Mouse (Mus musculus) MEL (cell line): ENCODE measurements around the gene Dnajc22. TPM values are rescaled to one million over a fixed set of nuclear protein-coding genes. Genes with fewer than 3 reads are reported as not detected.

Experiments used
- DNase-seq: peaks from one replicate; pipeline ENCODE4 v3.0.0; 2011; ENCODE audit warnings: low read depth, low spot score
- H3K27ac ChIP-seq: 2 replicates; pipeline ENCODE4 v1.5.1; 2012; ENCODE audit warnings: low read depth, mild to moderate bottlenecking, control low read depth, low read length, moderate library complexity; ENCODE audit not compliant: control insufficient read depth
- H3K27me3 ChIP-seq, 2 experiments: fragments of 150-350 bp in 1 of 2; sonication (generic) in 1 of 2; 2 replicates each; pipeline ENCODE4 v1.6.1; 2012; ENCODE audit warnings: low read length in 2 of 2, mild to moderate bottlenecking in 2 of 2, improper control_type of control experiment in 1 of 2, moderate library complexity in 1 of 2; ENCODE audit not compliant: insufficient read depth in 2 of 2, control insufficient read depth in 1 of 2
- H3K36me3 ChIP-seq, 2 experiments: 2 replicates each; pipeline ENCODE4 v1.6.1; 2012 to 2014; ENCODE audit warnings: low read length in 2 of 2, improper control_type of control experiment in 1 of 2, inconsistent platforms in 1 of 2, mild to moderate bottlenecking in 1 of 2; ENCODE audit not compliant: insufficient read depth in 2 of 2, control insufficient read depth in 1 of 2
- H3K4me1 ChIP-seq, 2 experiments: fragments of 150-350 bp in 1 of 2; sonication (generic) in 1 of 2; 2 replicates each; pipeline ENCODE4 v1.6.1; 2012; ENCODE audit warnings: low read length in 2 of 2, improper control_type of control experiment in 1 of 2, mild to moderate bottlenecking in 1 of 2; ENCODE audit not compliant: insufficient read depth in 2 of 2, control insufficient read depth in 1 of 2
- H3K4me3 ChIP-seq, 2 experiments: fragments of 150-350 bp in 1 of 2; sonication (generic) in 1 of 2; 2 replicates each; pipeline ENCODE4 v1.5.1; 2012; ENCODE audit warnings: low read depth in 2 of 2, low read length in 2 of 2, mild to moderate bottlenecking in 2 of 2, moderate library complexity in 2 of 2, control low read depth in 1 of 2, improper control_type of control experiment in 1 of 2; ENCODE audit not compliant: control insufficient read depth in 1 of 2, insufficient read depth in 1 of 2
- H3K79me2 ChIP-seq: 2 replicates; pipeline ENCODE4 v1.6.1; 2012; ENCODE audit warnings: mild to moderate bottlenecking, low read length, moderate library complexity; ENCODE audit not compliant: control insufficient read depth, poor library complexity, insufficient read depth
- H3K9ac ChIP-seq: 2 replicates; pipeline ENCODE4 v1.6.1; 2012; ENCODE audit warnings: low read depth, mild to moderate bottlenecking, control low read depth, low read length, moderate library complexity; ENCODE audit not compliant: control insufficient read depth, poor library complexity, severe bottlenecking
- H3K9me3 ChIP-seq: fragments of 150-350 bp; sonication (generic); replicated peaks from 2 replicates; pipeline ENCODE4 v1.6.1; 2012; ENCODE audit warnings: mild to moderate bottlenecking, low read length, improper control_type of control experiment, moderate library complexity; ENCODE audit not compliant: insufficient read depth
- CHD1 ChIP-seq: IDR thresholded peaks from 2 replicates; pipeline ENCODE4 v1.6.1; 2012; ENCODE audit warnings: low read depth, mild to moderate bottlenecking, inconsistent platforms, low read length, improper control_type of control experiment
- EP300 ChIP-seq, 2 experiments: IDR thresholded peaks; 2 replicates each; pipeline ENCODE4 v1.6.1; 2011; ENCODE audit warnings: improper control_type of control experiment in 2 of 2, low read length in 2 of 2, low read depth in 1 of 2, mild to moderate bottlenecking in 1 of 2
- ETS1 ChIP-seq: IDR thresholded peaks from 2 replicates; pipeline ENCODE4 v1.6.1; 2012; ENCODE audit warnings: low read depth, mild to moderate bottlenecking, inconsistent platforms, low read length, improper control_type of control experiment, moderate library complexity
- GABPA ChIP-seq: IDR thresholded peaks from 2 replicates; pipeline ENCODE4 v1.6.1; 2012; ENCODE audit warnings: low read depth, mild to moderate bottlenecking, inconsistent platforms, low read length, improper control_type of control experiment, moderate library complexity
- GATA1 ChIP-seq: IDR thresholded peaks from 2 replicates; pipeline ENCODE4 v1.6.1; 2011; ENCODE audit warnings: low read depth, low read length, improper control_type of control experiment
- HCFC1 ChIP-seq: IDR thresholded peaks from 2 replicates; pipeline ENCODE4 v1.6.1; 2012; ENCODE audit warnings: low read depth, mild to moderate bottlenecking, inconsistent platforms, low read length, improper control_type of control experiment, moderate library complexity
- JUND ChIP-seq: IDR thresholded peaks from 2 replicates; pipeline ENCODE4 v1.6.1; 2011; ENCODE audit warnings: low read depth, mild to moderate bottlenecking, improper control_type of control experiment, low read length
- KAT2A ChIP-seq: conservative IDR thresholded peaks from 2 replicates; pipeline ENCODE4 v1.6.1; 2012; ENCODE audit warnings: low read depth, low read length, improper control_type of control experiment, inconsistent platforms
- MAFK ChIP-seq: IDR thresholded peaks from 2 replicates; pipeline ENCODE4 v1.6.1; 2011; ENCODE audit warnings: low read depth, mild to moderate bottlenecking, low read length, improper control_type of control experiment, borderline replicate concordance
- MAZ ChIP-seq: IDR thresholded peaks from 2 replicates; pipeline ENCODE4 v1.6.1; 2012; ENCODE audit warnings: low read depth, mild to moderate bottlenecking, inconsistent platforms, low read length, improper control_type of control experiment
- MEF2A ChIP-seq: IDR thresholded peaks from 2 replicates; pipeline ENCODE4 v1.6.1; 2014; ENCODE audit warnings: low read depth, mild to moderate bottlenecking, inconsistent platforms, low read length, improper control_type of control experiment; ENCODE audit not compliant: poor library complexity, insufficient replicate concordance, severe bottlenecking; ENCODE audit errors: extremely low read depth
- MXI1 ChIP-seq: IDR thresholded peaks from 2 replicates; pipeline ENCODE4 v1.6.1; 2011; ENCODE audit warnings: mild to moderate bottlenecking, low read depth, low read length, improper control_type of control experiment
- MYC ChIP-seq: IDR thresholded peaks from 2 replicates; pipeline ENCODE4 v1.6.1; 2011; ENCODE audit warnings: low read depth, mild to moderate bottlenecking, low read length, improper control_type of control experiment, moderate library complexity
- NELFE ChIP-seq: IDR thresholded peaks from 2 replicates; pipeline ENCODE4 v1.6.1; 2011; ENCODE audit warnings: low read depth, low read length, improper control_type of control experiment
- NRF1 ChIP-seq: IDR thresholded peaks from 2 replicates; pipeline ENCODE4 v1.6.1; 2014; ENCODE audit warnings: low read depth, mild to moderate bottlenecking, inconsistent platforms, low read length, improper control_type of control experiment, moderate library complexity; ENCODE audit not compliant: poor library complexity, insufficient read depth, severe bottlenecking
- POLR2A ChIP-seq, 2 experiments: IDR thresholded peaks; 2 replicates each; pipeline ENCODE4 v1.6.1; 2011 to 2012; ENCODE audit warnings: low read length in 2 of 2, mild to moderate bottlenecking in 2 of 2, control low read depth in 1 of 2, improper control_type of control experiment in 1 of 2, low read depth in 1 of 2, moderate library complexity in 1 of 2; ENCODE audit not compliant: control insufficient read depth in 1 of 2, insufficient read depth in 1 of 2, poor library complexity in 1 of 2
- POLR2AphosphoS2 ChIP-seq: IDR thresholded peaks from 2 replicates; pipeline ENCODE4 v1.6.1; 2011; ENCODE audit warnings: low read length, improper control_type of control experiment
- RAD21 ChIP-seq: IDR thresholded peaks from 2 replicates; pipeline ENCODE4 v1.6.1; 2011; ENCODE audit warnings: mild to moderate bottlenecking, low read depth, low read length, improper control_type of control experiment
- RCOR1 ChIP-seq: IDR thresholded peaks from 2 replicates; pipeline ENCODE4 v1.6.1; 2012; ENCODE audit warnings: low read depth, mild to moderate bottlenecking, inconsistent platforms, low read length, improper control_type of control experiment
- SIN3A ChIP-seq: IDR thresholded peaks from 2 replicates; pipeline ENCODE4 v1.6.1; 2012; ENCODE audit warnings: low read length, improper control_type of control experiment, inconsistent platforms
- SMC3 ChIP-seq: IDR thresholded peaks from 2 replicates; pipeline ENCODE4 v1.6.1; 2011; ENCODE audit warnings: low read depth, low read length, improper control_type of control experiment
- TAL1 ChIP-seq: IDR thresholded peaks from 2 replicates; pipeline ENCODE4 v1.6.1; 2012; ENCODE audit warnings: mild to moderate bottlenecking, inconsistent platforms, low read length, moderate library complexity, mixed read lengths
- TBP ChIP-seq: IDR thresholded peaks from 2 replicates; pipeline ENCODE4 v1.8.0; 2011; ENCODE audit warnings: low read depth, low read length, improper control_type of control experiment
- TCF12 ChIP-seq: IDR thresholded peaks from 2 replicates; pipeline ENCODE4 v1.6.1; 2014; ENCODE audit warnings: low read depth, mild to moderate bottlenecking, inconsistent platforms, low read length, improper control_type of control experiment, moderate library complexity
- UBTF ChIP-seq: IDR thresholded peaks from 2 replicates; pipeline ENCODE4 v1.6.1; 2012; ENCODE audit warnings: low read depth, mild to moderate bottlenecking, inconsistent platforms, low read length, improper control_type of control experiment, moderate library complexity, borderline replicate concordance; ENCODE audit not compliant: insufficient read depth
- USF1 ChIP-seq: IDR thresholded peaks from 2 replicates; pipeline ENCODE4 v1.6.1; 2014; ENCODE audit warnings: low read depth, mild to moderate bottlenecking, inconsistent platforms, low read length, improper control_type of control experiment, moderate library complexity
- USF2 ChIP-seq, 2 experiments: IDR thresholded peaks; 2 replicates each; pipeline ENCODE4 v1.6.1; 2011 to 2012; ENCODE audit warnings: improper control_type of control experiment in 2 of 2, low read length in 2 of 2, borderline replicate concordance in 1 of 2, inconsistent platforms in 1 of 2, low read depth in 1 of 2, mild to moderate bottlenecking in 1 of 2; ENCODE audit not compliant: insufficient read depth in 1 of 2
- ZC3H11A ChIP-seq: IDR thresholded peaks from 2 replicates; pipeline ENCODE4 v1.6.1; 2012; ENCODE audit warnings: low read depth, mild to moderate bottlenecking, inconsistent platforms, low read length, improper control_type of control experiment
- ZKSCAN1 ChIP-seq: IDR thresholded peaks from 2 replicates; pipeline ENCODE4 v1.6.1; 2012; ENCODE audit warnings: low read depth, mild to moderate bottlenecking, inconsistent platforms, low read length, improper control_type of control experiment, moderate library complexity
- ZMIZ1 ChIP-seq: IDR thresholded peaks from 2 replicates; pipeline ENCODE4 v1.6.1; 2012; ENCODE audit warnings: low read depth, mild to moderate bottlenecking, inconsistent platforms, low read length, improper control_type of control experiment, moderate library complexity
- ZNF384 ChIP-seq: IDR thresholded peaks from 2 replicates; pipeline ENCODE4 v1.6.1; 2012; ENCODE audit warnings: low read depth, mild to moderate bottlenecking, inconsistent platforms, low read length, improper control_type of control experiment
- polyA plus RNA-seq, 2 experiments: library from polyadenylated mRNA; stranded (reverse) in 1 of 2; unstranded in 1 of 2; fragments of >175 nt in 1 of 2; fragments of >200 nt in 1 of 2; gene quantifications; 2 replicates each; pipeline versions ENCODE4 v1.2.1 to v1.2.4; 2012; ENCODE audit warnings: low replicate concordance in 2 of 2, low read depth in 1 of 2; ENCODE audit not compliant: insufficient read length in 2 of 2, insufficient read depth in 1 of 2, missing spikeins in 1 of 2
- total RNA-seq: library from RNA; depleted of rRNA; stranded (reverse); fragments of 300-350 nt; gene quantifications from 2 replicates; pipeline ENCODE4 v1.2.3, GENCODE M21; 2012

Dnajc22 gene
- total and polyA plus RNA-seq, 3 experiments: 3.2 to 5.3 TPM; not detected in 1

DNA sequence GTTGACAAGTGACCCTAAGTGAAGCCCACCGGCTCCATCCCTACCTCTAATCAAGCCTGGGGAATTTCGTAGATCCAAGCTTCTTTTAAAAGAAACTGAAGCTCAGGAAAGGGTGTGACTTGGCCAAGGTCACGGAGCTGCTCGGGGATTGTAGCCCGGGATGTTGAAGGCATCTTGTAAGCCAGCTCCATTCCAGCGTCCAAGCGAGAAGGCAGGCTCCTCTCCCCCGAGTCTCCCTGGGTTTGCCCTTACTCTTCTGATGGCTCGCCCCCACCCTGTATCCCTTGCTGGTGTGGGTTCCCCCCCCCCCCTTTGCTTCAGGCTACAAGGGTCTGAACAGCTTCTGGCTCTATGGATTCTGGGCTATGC is 5.5 kb downstream of the Dnajc22 start:
- no peaks in the 10 kb centered on the region for H3K27me3 ChIP-seq

DNA sequence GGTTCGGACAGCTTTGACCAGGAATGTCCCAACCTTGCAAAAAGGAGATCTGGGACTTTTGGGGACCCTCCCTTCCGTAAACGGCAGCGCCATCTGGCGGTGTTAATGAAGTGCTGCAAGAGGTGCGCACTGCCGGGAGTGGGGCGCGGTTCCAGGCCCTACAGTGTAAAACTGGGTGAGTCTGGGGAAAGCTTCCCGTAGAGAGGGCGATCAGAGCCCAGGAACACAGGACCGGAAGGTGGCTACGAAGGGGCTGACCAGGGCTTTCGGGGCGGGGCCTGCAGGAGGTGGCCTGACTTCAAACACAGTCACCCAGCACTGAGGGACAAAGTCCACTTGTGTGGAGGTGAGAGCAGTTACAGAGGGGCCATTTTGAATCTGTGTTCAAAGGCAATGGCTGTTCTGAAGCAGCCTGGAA is 6.2 kb downstream of the Dnajc22 start:
- H3K27ac ChIP-seq: no peak overlapping the region
- no peaks in the 10 kb centered on the region for H3K9me3 ChIP-seq
- H3K36me3 ChIP-seq: peaks cover 0 to 4% of the 10 kb centered on the region in 2 experiments; a peak in 2 of 4 replicates
- peak; percentile 83 for DNase-seq
- peak overlapping the region; percentile 43 to 61 for H3K4me3 ChIP-seq
- peak overlapping the region; percentile 65 for H3K9ac ChIP-seq
- peaks cover 0 to 7% of the 10 kb centered on the region in 2 experiments; a peak in 2 of 4 replicates for H3K4me1 ChIP-seq
- H3K27me3 ChIP-seq: no peaks in the 10 kb centered on the region
- no peaks in the 10 kb centered on the region for H3K79me2 ChIP-seq
- no peak for TF ChIP-seq UBTF
- peak; percentile 61 for TF ChIP-seq ZC3H11A
- no peak for TF ChIP-seq USF1
- TF ChIP-seq CHD1: no peak
- TF ChIP-seq TAL1: no peak
- no peak for TF ChIP-seq RCOR1
- TF ChIP-seq MEF2A: no peak
- TF ChIP-seq KAT2A: no peak
- peak; percentile 36; the same call in 1 of the 2 replicates for TF ChIP-seq NELFE
- TF ChIP-seq MAFK: no peak
- TF ChIP-seq ZKSCAN1: no peak
- no peak for TF ChIP-seq EP300 (IDR thresholded peaks at IDR 0.05; ENCODE audit: low read depth in 1 of 2, low read length in 2 of 2)
- no peak for TF ChIP-seq TBP
- TF ChIP-seq MAZ: peak; percentile 79; the same call in 1 of the 2 replicates
- TF ChIP-seq ZMIZ1: 0 out of 2 replicates have a peak, but pooled peaks have one; percentile 56
- TF ChIP-seq SIN3A: no peak; the same call in 1 of the 2 replicates
- no peak for TF ChIP-seq POLR2AphosphoS2
- TF ChIP-seq HCFC1: no peak
- TF ChIP-seq NRF1: 0 out of 2 replicates have a peak, but pooled peaks have one; percentile 20
- no peak for TF ChIP-seq GABPA
- no peak for TF ChIP-seq JUND
- peak; percentile 91 for TF ChIP-seq SMC3
- no peak for TF ChIP-seq ETS1
- TF ChIP-seq MYC: no peak
- no peak for TF ChIP-seq MXI1
- peak; percentile 32; the same call in 1 of the 2 replicates for TF ChIP-seq TCF12
- TF ChIP-seq RAD21: peak; percentile 70
- no peak for TF ChIP-seq USF2 (IDR thresholded peaks at IDR 0.05; ENCODE audit: borderline replicate concordance in 1 of 2, insufficient read depth in 1 of 2, low read depth in 1 of 2, low read length in 2 of 2)

More for the DNA sequence above, 5.5 kb downstream of the Dnajc22 start:
- Histone ChIP-seq H3K27ac (no peak overlapping the region), H3K9me3 (no peaks in the 10 kb centered on the region), H3K9ac (peak overlapping the region; percentile 45), H3K4me1 (peaks cover 0 to 7% of the 10 kb centered on the region in 2 experiments; a peak in 2 of 4 replicates), H3K4me3 (peak overlapping the region; percentile 43 to 50; a peak in 3 of 4 replicates), H3K36me3 (peaks cover 0 to 4% of the 10 kb centered on the region in 2 experiments; a peak in 2 of 4 replicates), H3K79me2 (peaks cover 1% of the 10 kb centered on the region; the same call in 1 of the 2 replicates)
- no peak for TF ChIP-seq POLR2A (IDR thresholded peaks at IDR 0.05; ENCODE audit: control insufficient read depth in 1 of 2, insufficient read depth in 1 of 2, low read depth in 1 of 2, low read length in 2 of 2, poor library complexity in 1 of 2)
- no peak for TF ChIP-seq GATA1
- TF ChIP-seq CHD1: no peak
- no peak for TF ChIP-seq UBTF
- no peak for TF ChIP-seq ZNF384
- TF ChIP-seq TAL1: no peak
- no peak for DNase-seq
